Mouse (Mus musculus) Patski (cell line): ENCODE measurements around the gene Rell1. TPM values are rescaled to one million over a fixed set of nuclear protein-coding genes. Genes with fewer than 3 reads are reported as not detected.

Experiments used
- ATAC-seq: fragments of 100-300 bp; one replicate; pipeline ENCODE4 v1.8.0; 2021
- CTCF ChIA-PET: fragments of 350-600 bp; sonication (Branson Sonifier 250); formaldehyde crosslinking; loops from one replicate; lab custom pipeline; 2022; ENCODE audit warnings: inconsistent platforms; lab: Charles Lee
- POLR2A ChIA-PET: fragments of 350-600 bp; sonication (Branson Sonifier 250); formaldehyde crosslinking; loops from one replicate; lab custom pipeline; 2022; ENCODE audit warnings: antibody characterized with exemption, inconsistent platforms; lab: Charles Lee
- DNase-seq: peaks from one replicate; pipeline ENCODE4 v3.0.0-alpha.2; 2011; ENCODE audit warnings: low read depth, low spot score
- H3K27me3 ChIP-seq: fragments of 371-371 bp; one replicate; pipeline ENCODE4 v1.5.1; 2021
- CTCF ChIP-seq: fragments of 100-300 bp; IDR thresholded peaks from one replicate; pipeline ENCODE4 v1.5.1; 2021
- in situ Hi-C: fragments of 300-500 bp; cut with MboI; formaldehyde crosslinking; loops from 3 replicates; pipeline ENCODE4 v1.11.1; 2018; ENCODE audit warnings: low pct_unique_long_range_greater_than_20kb, mixed read lengths
- polyA plus RNA-seq: library from polyadenylated mRNA; unstranded; gene quantifications from one replicate; pipeline ENCODE4 v1.2.3, GENCODE M21; 2021

The Rell1 gene
- polyA plus RNA-seq: 100 TPM

DNA sequence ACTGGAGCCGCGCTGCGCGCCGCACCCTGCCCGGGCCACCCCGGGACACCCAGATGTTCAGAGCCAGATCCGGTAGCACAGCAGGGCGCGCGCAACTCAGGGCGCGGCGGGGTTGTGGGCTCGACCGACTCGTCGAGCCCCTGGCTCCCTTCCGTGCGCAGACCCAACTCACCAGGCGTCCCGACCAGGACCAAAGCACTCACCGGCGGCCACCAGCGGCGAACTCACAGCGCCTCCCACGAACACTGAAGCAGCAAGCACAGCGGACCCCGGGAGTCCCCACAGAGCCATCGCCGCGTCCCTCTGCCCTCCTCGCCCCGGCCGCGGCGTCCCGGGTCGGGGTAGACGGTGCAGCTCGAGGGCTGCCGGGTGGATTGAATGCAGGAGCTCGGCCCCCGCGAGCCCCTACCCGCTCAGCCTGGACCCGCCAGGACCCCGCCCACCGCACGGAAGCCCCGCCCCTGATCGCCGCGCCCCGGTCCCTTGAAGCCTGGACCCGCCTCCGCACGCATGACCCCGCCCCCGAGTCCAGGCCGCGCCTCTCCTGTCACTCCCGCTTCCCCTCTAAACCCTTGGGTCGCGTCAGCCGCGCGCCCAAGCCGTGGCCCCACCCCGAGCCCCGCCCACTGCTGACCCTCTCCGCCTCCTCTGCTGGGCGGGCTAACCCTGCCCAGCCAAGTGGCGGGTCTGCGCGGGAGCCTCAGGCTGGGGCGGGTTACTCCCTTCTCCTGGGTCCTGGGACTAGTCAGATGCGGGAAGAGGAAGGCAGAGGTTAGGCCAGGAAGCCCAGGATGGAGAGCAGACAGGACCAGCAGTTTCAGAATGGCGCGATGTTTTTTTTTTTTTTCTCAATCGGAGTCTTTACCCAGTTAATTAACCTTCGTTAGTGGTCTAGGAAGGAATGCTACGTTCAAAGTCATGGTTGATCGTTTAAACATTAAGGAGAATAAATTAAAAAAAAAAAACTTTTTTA lies at the start of gene Rell1:
Gene Rell1, minus strand, starts transcription at position 455 of the 973 bp plus-strand sequence.
- peak; percentile 96 for ATAC-seq
- in situ Hi-C loops: no loop called here

DNA sequence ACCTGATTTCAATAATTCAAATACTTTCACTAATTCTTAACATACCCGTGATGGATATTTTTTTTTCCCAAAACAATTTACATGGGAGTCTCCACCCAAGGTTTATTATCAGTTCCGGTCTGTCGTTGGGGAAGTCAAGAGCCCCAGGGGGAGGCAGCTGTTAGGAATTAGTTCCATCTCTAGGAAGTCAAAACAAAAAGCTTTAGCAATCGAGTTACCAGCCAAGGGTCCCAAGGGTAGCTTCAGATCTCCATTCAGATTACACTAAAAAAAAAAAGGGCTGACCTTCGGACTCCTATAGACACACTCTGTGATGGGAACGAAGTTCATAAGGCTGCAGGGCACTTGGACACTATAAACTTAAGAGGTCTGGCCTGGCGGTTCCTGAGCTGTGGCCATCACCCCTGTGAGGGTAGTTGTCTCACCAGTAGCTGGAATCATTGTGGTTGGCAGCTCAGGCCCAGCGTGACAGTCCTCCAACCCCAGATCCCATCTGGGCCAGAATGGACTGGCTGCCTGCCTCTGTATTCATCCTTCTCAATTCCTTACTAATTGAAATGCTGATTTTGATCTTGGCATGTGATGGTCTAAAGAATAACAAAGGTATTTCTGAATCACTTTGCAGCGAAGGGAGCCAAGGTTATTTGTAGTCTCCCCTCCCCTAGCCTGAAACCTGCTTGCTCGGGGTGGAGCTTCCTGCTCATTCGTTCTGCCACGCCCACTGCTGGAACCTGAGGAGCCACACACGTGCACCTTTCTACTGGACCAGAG lies 44.1 kb upstream of the Rell1 start:
- in situ Hi-C loops: no loop called here
- DNase-seq: no peak
- no peak for TF ChIP-seq CTCF
- POLR2A ChIA-PET: no interaction called here
- ATAC-seq: no peak
- no peaks in the 10 kb centered on the region for H3K27me3 ChIP-seq
- CTCF ChIA-PET: interaction anchor here (0.7 to 1.1 kb wide), 3 partner anchors 8 to 27 kb away, joined by 3 read pairs; no protein-coding TSS in a partner anchor

More for the DNA sequence above, at the start of gene Rell1:
- ChIA-PET CTCF (interaction anchor here (0.8 to 2.0 kb wide), 7 partner anchors 9 to 102 kb away, joined by 3 to 5 read pairs (median 3); no protein-coding TSS in a partner anchor), POLR2A (interaction anchor here (0.7 to 0.9 kb wide), 3 partner anchors 52 to 295 kb away, joined by 3 read pairs; no protein-coding TSS in a partner anchor)
- no peaks in the 10 kb centered on the region for H3K27me3 ChIP-seq
- peak; percentile 51 for TF ChIP-seq CTCF
- DNase-seq: no peak

DNA sequence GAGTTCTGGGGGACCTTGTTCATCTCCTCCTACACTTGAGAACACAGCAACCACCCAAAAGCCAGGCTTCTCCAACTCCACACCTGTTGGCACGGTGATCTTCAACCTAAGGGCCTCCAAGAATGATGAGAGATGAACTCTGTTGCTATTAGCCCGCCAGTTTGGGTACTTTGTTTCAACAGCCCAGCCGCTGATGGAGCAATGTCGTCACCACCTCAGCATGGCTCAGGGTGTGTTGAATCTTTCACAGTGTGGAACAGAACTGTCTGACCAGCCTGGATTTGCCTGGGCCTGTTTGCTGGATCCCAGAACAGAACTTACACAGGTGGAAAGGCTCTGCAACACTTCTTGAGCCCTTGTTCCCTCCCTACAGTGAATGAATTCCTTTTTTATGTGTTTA lies 37.9 kb upstream of the Rell1 start:
- CTCF ChIA-PET: interaction anchor here (1.8 kb wide), 1 partner anchor 17 kb away, joined by 4 read pairs; no protein-coding TSS in a partner anchor
- ATAC-seq (no peak), DNase-seq (no peak)
- in situ Hi-C loops: no loop called here
- POLR2A ChIA-PET: no interaction called here
- TF ChIP-seq CTCF: no peak
- H3K27me3 ChIP-seq: no peaks in the 10 kb centered on the region

DNA sequence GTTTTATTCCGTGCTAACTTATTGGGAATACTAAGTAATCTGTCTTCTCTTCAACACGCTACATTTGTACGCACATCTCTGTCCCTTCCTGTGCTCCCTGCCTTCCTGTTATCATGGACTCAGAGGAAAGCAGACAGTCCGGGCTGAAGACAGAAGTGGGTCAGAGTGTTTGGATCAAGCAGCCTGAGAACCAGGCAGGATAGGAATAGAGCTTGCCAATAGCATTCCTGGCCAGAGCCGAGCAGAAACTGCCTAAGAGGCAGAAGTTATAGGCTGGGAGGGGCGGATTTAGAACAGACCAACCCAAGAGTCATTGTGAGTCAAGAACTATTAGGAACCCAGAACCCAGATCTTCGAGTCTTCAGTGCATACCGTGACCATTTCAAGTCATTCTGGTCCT lies 34.6 kb upstream of the Rell1 start:
- ATAC-seq (no peak), DNase-seq (no peak)
- no peak for TF ChIP-seq CTCF
- no peaks in the 10 kb centered on the region for H3K27me3 ChIP-seq
- in situ Hi-C loops: no loop called here
- ChIA-PET POLR2A (interaction anchor here (0.6 kb wide), 1 partner anchor 130 kb away, joined by 8 read pairs; no protein-coding TSS in a partner anchor), CTCF (interaction anchor here (1.6 to 1.9 kb wide), 2 partner anchors 17 to 20 kb away, joined by 4 to 6 read pairs; no protein-coding TSS in a partner anchor)

DNA sequence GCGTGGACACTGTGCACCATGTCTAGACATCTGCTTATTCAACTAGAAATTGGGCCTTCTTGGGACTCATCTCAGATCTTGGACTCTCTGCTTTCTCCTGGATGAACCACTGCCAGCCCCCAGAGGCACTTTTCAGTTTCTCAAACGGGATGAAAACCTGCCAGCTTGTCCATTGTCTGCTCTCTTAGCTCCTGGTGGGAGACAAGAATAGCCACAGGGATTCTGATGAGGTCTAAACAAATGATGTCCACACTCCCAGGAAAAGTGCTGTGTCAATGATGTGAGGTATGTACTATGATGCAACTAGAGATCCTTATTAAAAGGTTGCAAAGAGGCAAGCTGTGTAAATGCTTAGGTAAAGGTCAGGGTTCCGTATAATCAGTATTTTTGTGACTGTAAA lies 25.2 kb upstream of the Rell1 start:
- no peak for ATAC-seq
- POLR2A ChIA-PET: no interaction called here
- CTCF ChIA-PET: interaction anchor here (1.0 kb wide), 2 partner anchors 16 to 19 kb away, joined by 3 to 4 read pairs; no protein-coding TSS in a partner anchor

DNA sequence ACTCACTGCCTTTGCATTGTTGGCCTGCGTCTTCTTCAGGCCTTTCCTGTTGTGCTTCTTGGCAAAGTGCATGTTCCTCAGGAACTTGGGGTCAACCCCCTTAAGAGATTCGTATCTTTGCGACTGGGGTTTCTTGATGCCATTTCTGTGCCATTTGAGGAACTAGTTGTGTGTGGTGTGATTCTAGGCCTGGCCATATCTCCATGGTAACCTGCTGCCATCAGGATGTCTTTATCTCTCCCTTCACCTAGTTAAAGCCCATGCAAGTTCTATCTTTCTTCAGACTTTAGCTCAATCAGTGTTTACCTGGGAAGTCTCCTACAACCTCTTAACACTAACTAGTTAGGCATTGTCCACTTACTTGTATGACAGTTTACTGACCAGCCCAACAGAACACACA lies 22.0 kb upstream of the Rell1 start:
- POLR2A ChIA-PET: no interaction called here
- no peak for ATAC-seq

More for the DNA sequence above, 25.2 kb upstream of the Rell1 start:
- DNase-seq: no peak
- no peak for TF ChIP-seq CTCF
- in situ Hi-C loops: no loop called here
- H3K27me3 ChIP-seq: no peaks in the 10 kb centered on the region

DNA sequence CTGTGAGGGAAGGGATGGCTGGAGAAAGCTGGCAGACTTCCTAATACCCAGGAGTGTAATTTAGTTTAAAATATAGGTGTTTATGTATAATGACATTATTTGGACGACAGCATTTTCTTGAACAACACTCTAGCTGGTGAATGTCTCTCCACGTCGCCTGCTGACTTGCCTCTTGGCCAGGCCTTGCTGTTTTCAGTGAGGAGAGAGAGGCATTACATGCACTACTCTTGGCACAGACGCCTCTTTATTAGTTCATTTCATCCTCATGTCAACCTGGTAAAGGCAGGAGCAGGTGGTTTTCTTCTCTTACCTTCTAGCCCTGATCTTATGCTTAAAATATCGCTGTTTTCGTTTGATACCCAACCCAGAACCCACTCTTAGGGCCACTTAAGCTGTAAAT lies 17.6 kb upstream of the Rell1 start:
- in situ Hi-C loops: loop anchor here (5.0 kb wide), 1 partner anchor 76 kb away; no protein-coding TSS in a partner anchor
- ChIA-PET CTCF (interaction anchor here (0.9 to 1.7 kb wide), 5 partner anchors 8 to 80 kb away, joined by 3 to 4 read pairs (median 3); no protein-coding TSS in a partner anchor), POLR2A (no interaction called here)
- ATAC-seq: no peak
- no peak for TF ChIP-seq CTCF
- no peaks in the 10 kb centered on the region for H3K27me3 ChIP-seq
- DNase-seq: no peak

More for the DNA sequence above, 22.0 kb upstream of the Rell1 start:
- DNase-seq: no peak
- CTCF ChIA-PET: no interaction called here
- TF ChIP-seq CTCF: no peak
- in situ Hi-C loops: no loop called here
- H3K27me3 ChIP-seq: no peaks in the 10 kb centered on the region

DNA sequence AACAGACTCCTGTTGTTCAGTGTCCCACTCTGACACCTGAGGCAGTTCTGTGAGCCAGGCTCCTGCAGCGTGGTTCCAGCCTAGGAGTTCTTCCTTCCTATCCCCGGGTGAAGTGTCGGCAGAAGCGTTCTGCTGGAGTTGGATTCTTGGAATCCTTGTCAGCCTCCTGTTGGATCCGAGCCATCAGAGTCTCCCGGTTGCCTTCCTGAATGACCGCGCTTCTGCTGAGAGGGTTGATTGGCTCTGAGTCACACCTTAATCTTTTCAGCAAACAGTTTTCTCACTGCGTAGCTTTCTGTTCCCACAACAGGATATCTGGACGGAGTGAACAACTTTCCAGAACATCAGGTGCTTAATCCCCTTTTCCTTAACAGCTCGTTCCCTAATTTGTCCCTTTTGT lies 13.6 kb upstream of the Rell1 start:
- peak; percentile 95 for ATAC-seq
- in situ Hi-C loops: no loop called here

DNA sequence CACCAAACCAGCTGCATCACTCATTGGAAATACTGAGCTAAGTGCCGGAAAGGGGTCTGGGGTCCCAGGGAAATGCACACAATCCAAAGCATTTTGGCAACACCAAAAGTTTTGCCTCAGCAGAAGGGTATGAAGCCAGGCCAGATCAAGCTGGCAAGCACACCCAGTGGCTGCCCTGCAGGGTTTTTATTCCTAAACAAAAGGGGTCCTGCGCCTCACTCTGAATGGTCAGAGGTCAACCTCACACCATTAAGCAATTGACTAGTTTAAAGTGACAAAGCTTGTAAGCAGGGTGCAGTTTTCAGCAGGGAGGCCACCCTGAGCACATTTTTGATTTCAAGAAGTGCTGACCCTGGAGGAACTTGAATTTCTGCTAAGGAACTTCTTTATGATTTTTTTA lies 2.3 kb upstream of the Rell1 start:
- in situ Hi-C loops: no loop called here
- ATAC-seq (no peak), DNase-seq (no peak)
- CTCF ChIA-PET: interaction anchor here (2.0 kb wide), 1 partner anchor 10 kb away, joined by 5 read pairs; no protein-coding TSS in a partner anchor
- H3K27me3 ChIP-seq: no peaks in the 10 kb centered on the region
- POLR2A ChIA-PET: interaction anchor here (1.0 kb wide), 1 partner anchor 11 kb away, joined by 3 read pairs; no protein-coding TSS in a partner anchor
- TF ChIP-seq CTCF: no peak

More for the DNA sequence above, 13.6 kb upstream of the Rell1 start:
- TF ChIP-seq CTCF: no peak
- H3K27me3 ChIP-seq: no peaks in the 10 kb centered on the region
- POLR2A ChIA-PET: no interaction called here
- DNase-seq: peak; percentile 96
- CTCF ChIA-PET: interaction anchor here (1.3 to 1.7 kb wide), 3 partner anchors 15 to 40 kb away, joined by 3 read pairs; no protein-coding TSS in a partner anchor

DNA sequence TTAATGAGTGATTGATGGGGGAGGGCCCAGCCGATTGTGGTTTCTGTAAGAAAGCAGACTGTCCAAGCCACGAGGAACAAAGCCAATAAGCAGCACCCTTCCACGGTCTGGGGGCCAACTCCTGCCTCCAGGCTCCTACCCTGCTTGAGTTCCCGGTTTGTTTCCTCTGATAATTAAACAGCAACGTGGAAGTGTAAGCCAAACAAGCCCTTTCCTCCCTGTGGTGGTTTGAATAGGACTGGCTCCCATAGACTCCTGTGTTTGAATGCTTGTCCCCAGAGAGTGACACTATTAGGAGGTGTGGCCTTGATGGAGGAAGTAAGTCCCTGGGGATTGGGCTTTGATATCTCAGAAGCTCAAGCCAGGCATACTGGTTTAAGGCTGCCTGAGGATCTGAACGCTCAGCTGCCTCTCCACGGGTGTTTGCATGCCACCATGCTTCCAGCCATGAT lies 1.6 kb upstream of the Rell1 start:
- in situ Hi-C loops: no loop called here
- ChIA-PET POLR2A (no interaction called here), CTCF (interaction anchor here (2.0 kb wide), 1 partner anchor 11 kb away, joined by 5 read pairs; no protein-coding TSS in a partner anchor)
- DNase-seq (no peak), ATAC-seq (no peak)
- no peak for TF ChIP-seq CTCF
- no peaks in the 10 kb centered on the region for H3K27me3 ChIP-seq
